Mouse (Mus musculus): Measurements from ENCODE around the gene Sec31b. TPM values are rescaled to one million over a fixed set of nuclear protein-coding genes. Genes with fewer than 3 reads are reported as not detected.
A peak's percentile ranks its signal among the peaks of the same experiment; 100 is the strongest.

The Sec31b gene
- polyA plus RNA-seq, 1 experiment from 2014 or later, result 0.36 TPM

DNA sequence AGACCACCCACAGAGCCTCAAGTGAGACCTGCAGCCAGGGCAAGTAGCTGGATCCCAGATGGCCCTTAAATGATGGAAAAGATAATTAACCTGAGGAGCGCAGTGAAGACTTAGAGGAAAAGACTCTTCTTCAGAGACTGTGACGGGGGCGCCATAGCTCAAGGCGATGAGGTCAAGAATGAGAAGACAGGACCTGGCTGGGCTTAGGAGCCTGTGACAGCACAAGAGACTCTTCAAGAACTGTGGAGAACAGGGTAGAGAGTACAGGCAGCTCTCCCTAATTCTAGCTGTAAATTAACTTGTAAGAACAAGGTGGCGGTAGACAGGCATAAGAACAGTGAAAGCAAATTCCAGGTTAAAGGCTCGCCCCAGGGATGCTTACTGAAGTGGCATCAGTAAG is 43.7 kb downstream of the Sec31b start:
- H3K36me3 ChIP-seq (replicated peaks), result no peaks in the 10 kb centered on the region
- no peak for ATAC-seq (ENCODE audit: low FRiP score)
- H3K9me3 ChIP-seq, result no peaks in the 10 kb centered on the region
- peaks cover 97% of the 10 kb centered on the region for H3K27me3 ChIP-seq
- peaks cover 4% of the 10 kb centered on the region for H3K4me1 ChIP-seq
- no peak overlapping the region for H3K9ac ChIP-seq
- 81% methylated on average over 6 of the region's 6 CpGs for WGBS
- no peak overlapping the region for H3K4me3 ChIP-seq (replicated peaks)
- no peak overlapping the region; the same call in 1 of the 2 replicates for H3K4me2 ChIP-seq
- H3K27ac ChIP-seq, result no peak overlapping the region

GRCm38 (mm10) chr19:44500240-44500639 is 45.4 kb downstream of the Sec31b start:
- WGBS, result 27% methylated on average over 5 of the region's 5 CpGs
- Histone ChIP-seq H3K4me3 (replicated peaks) (no peak overlapping the region), H3K27ac (no peak overlapping the region)

GRCm38 (mm10) chr19:44498936-44499335 is 46.7 kb downstream of the Sec31b start:
- no peaks in the 10 kb centered on the region for H3K9me3 ChIP-seq
- peak overlapping the region; percentile 19; the same call in 1 of the 2 replicates for H3K4me2 ChIP-seq
- H3K36me3 ChIP-seq (replicated peaks), result no peaks in the 10 kb centered on the region
- H3K4me3 ChIP-seq (replicated peaks), result 0 out of 2 replicates have a peak overlapping the region, but pooled peaks have one; percentile 2
- no peak overlapping the region for H3K9ac ChIP-seq
- H3K27ac ChIP-seq, result no peak overlapping the region
- WGBS, result 56% methylated on average over 6 of the region's 6 CpGs
- peaks cover 8% of the 10 kb centered on the region for H3K4me1 ChIP-seq
- peaks cover 99% of the 10 kb centered on the region for H3K27me3 ChIP-seq
- no peak for ATAC-seq (ENCODE audit: low FRiP score)

More at GRCm38 (mm10) chr19:44500240-44500639, 45.4 kb downstream of the Sec31b start:
- ATAC-seq (ENCODE audit: low FRiP score), result no peak
- Histone ChIP-seq H3K4me1 (peaks cover 8% of the 10 kb centered on the region), H3K9ac (no peak overlapping the region), H3K9me3 (no peaks in the 10 kb centered on the region), H3K4me2 (no peak overlapping the region), H3K36me3 (replicated peaks) (no peaks in the 10 kb centered on the region), H3K27me3 (peaks cover 99% of the 10 kb centered on the region)

DNA sequence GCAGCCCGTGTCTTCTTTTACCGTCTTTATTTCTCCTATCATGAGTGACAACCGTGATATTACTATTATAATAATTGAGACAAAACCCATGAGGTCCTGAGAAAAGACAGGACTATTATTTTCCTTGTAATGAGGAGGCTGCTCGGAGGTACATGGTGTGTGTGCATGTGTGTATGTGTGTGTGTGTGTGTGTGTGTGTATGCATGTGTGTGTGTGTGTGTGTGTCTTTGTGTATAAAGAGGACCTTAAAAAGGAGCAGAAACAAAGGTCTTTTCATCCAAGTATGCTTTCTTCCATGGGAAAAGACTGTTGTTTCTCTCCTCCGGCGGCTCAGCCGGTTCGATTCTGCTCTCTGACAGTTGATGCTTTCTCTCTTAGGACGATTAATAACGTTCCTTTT is 48.7 kb downstream of the Sec31b start:
- Histone ChIP-seq H3K9ac (no peak overlapping the region; the same call in 1 of the 2 replicates), H3K36me3 (replicated peaks) (no peaks in the 10 kb centered on the region), H3K4me1 (peaks cover 14% of the 10 kb centered on the region), H3K9me3 (no peaks in the 10 kb centered on the region), H3K27me3 (peaks cover 99% of the 10 kb centered on the region), H3K27ac (no peak overlapping the region), H3K4me3 (replicated peaks) (peak overlapping the region; percentile 29), H3K4me2 (peak overlapping the region; percentile 37)
- no peak for ATAC-seq (ENCODE audit: low FRiP score)
- WGBS, result 52% methylated on average over 10 of the region's 10 CpGs

DNA sequence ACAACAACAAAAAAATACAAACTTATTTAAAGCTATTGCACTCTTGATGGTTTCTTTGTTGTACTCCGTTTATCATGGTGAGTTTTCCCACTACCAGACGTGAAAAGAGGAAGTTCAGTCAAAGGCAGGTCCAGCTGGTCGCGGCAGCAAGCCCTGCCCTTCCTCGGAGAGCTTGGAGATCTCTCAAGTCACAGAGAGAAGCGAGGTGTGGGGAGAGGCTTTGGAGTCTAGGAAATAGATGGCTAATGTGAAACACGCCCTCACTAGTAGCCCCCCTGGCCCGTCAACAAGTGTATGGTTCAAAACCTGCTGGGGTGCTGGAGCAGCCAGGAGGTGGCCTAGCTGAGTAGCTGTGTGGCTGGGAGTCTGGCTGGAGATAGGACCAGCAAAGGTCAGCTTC is 49.2 kb downstream of the Sec31b start:
- H3K4me2 ChIP-seq, result peak overlapping the region; percentile 37
- no peaks in the 10 kb centered on the region for H3K9me3 ChIP-seq
- 43% methylated on average over 8 of the region's 8 CpGs for WGBS
- peak overlapping the region; percentile 42; the same call in 1 of the 2 replicates for H3K9ac ChIP-seq
- H3K4me1 ChIP-seq, result peaks cover 14% of the 10 kb centered on the region
- peak overlapping the region; percentile 29 for H3K4me3 ChIP-seq (replicated peaks)
- H3K36me3 ChIP-seq (replicated peaks), result no peaks in the 10 kb centered on the region
- peaks cover 99% of the 10 kb centered on the region for H3K27me3 ChIP-seq
- no peak for ATAC-seq (ENCODE audit: low FRiP score)
- no peak overlapping the region for H3K27ac ChIP-seq

DNA sequence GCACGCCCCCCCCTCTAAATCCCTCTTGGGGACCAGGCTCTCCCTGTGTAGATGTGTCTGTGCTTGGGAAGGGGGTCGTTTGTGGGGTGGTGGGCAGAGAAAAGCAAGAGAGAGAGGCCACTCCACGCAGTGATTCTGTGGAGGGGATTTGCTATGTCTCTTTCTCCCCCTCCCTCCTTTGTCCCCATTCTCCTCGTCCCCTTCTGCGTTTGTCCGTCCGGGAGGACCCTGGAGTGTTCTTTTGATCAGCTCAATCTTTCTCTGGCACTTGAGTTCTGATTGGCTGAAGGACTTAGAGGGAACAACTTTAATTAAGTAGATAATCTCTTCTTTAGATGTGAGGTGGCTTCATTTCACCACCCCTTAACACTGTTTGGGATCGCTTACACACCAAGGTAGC is 52.5 kb downstream of the Sec31b start, which contains the start of gene Wnt8b:
Wnt8b (plus strand) TSS at position 345 of the 400 bp plus-strand sequence.
- peak within 1 kb of the TSS; percentile 29 for H3K4me3 ChIP-seq (replicated peaks)
- ATAC-seq (ENCODE audit: low FRiP score), result no peak

GRCm38 (mm10) chr19:44487266-44487665 is 58.4 kb downstream of the Sec31b start:
- Histone ChIP-seq H3K9ac (no peak overlapping the region), H3K4me2 (no peak overlapping the region), H3K4me1 (no peaks in the 10 kb centered on the region), H3K4me3 (replicated peaks) (no peak overlapping the region), H3K27ac (no peak overlapping the region), H3K27me3 (peaks cover 41% of the 10 kb centered on the region), H3K36me3 (replicated peaks) (no peaks in the 10 kb centered on the region), H3K9me3 (no peaks in the 10 kb centered on the region)
- 13% methylated on average over 8 of the region's 8 CpGs for WGBS
- ATAC-seq (ENCODE audit: low FRiP score), result no peak

More for the DNA sequence above, 52.5 kb downstream of the Sec31b start, which contains the start of gene Wnt8b:
- Histone ChIP-seq H3K4me1 (peaks cover 10% of the 10 kb centered on the region), H3K36me3 (replicated peaks) (no peaks in the 10 kb centered on the region), H3K27ac (peak within 1 kb of the TSS; percentile 79), H3K27me3 (peaks cover 91% of the 10 kb centered on the region), H3K9ac (peak within 1 kb of the TSS; percentile 39), H3K4me2 (peak within 1 kb of the TSS; percentile 37), H3K9me3 (no peaks in the 10 kb centered on the region)
- WGBS, result under 1% methylated on average over 8 of the region's 8 CpGs

GRCm38 (mm10) chr19:44476541-44476940 is 69.1 kb downstream of the Sec31b start:
- Histone ChIP-seq H3K9ac (no peak overlapping the region), H3K27me3 (peaks cover 24% of the 10 kb centered on the region)
- WGBS, result 57% methylated on average over 3 of the region's 3 CpGs

GRCm38 (mm10) chr19:44475268-44475667 is 70.4 kb downstream of the Sec31b start:
- WGBS, result 89% methylated on average over 6 of the region's 6 CpGs
- no peak for ATAC-seq (ENCODE audit: low FRiP score)
- no peaks in the 10 kb centered on the region for H3K36me3 ChIP-seq (replicated peaks)
- no peak overlapping the region for H3K27ac ChIP-seq
- H3K9ac ChIP-seq, result no peak overlapping the region
- no peak overlapping the region for H3K4me3 ChIP-seq (replicated peaks)
- H3K4me1 ChIP-seq, result 0 out of 2 replicates have a peak, but pooled peaks cover 3% of the 10 kb centered on the region
- H3K9me3 ChIP-seq, result no peaks in the 10 kb centered on the region
- H3K27me3 ChIP-seq, result peaks cover 24% of the 10 kb centered on the region
- no peak overlapping the region for H3K4me2 ChIP-seq

More at GRCm38 (mm10) chr19:44476541-44476940, 69.1 kb downstream of the Sec31b start:
- Histone ChIP-seq H3K4me3 (replicated peaks) (no peak overlapping the region), H3K4me1 (0 out of 2 replicates have a peak, but pooled peaks cover 3% of the 10 kb centered on the region), H3K36me3 (replicated peaks) (no peaks in the 10 kb centered on the region), H3K4me2 (no peak overlapping the region), H3K27ac (no peak overlapping the region), H3K9me3 (no peaks in the 10 kb centered on the region)
- ATAC-seq (ENCODE audit: low FRiP score), result no peak

GRCm38 (mm10) chr19:44474158-44474557 is 71.5 kb downstream of the Sec31b start:
- WGBS, result 1% methylated on average over 10 of the region's 10 CpGs
- H3K27ac ChIP-seq, result no peak overlapping the region

More at GRCm38 (mm10) chr19:44474158-44474557, 71.5 kb downstream of the Sec31b start:
- Histone ChIP-seq H3K27me3 (peaks cover 24% of the 10 kb centered on the region), H3K9ac (no peak overlapping the region), H3K4me3 (replicated peaks) (no peak overlapping the region), H3K4me1 (0 out of 2 replicates have a peak, but pooled peaks cover 3% of the 10 kb centered on the region), H3K9me3 (no peaks in the 10 kb centered on the region), H3K36me3 (replicated peaks) (no peaks in the 10 kb centered on the region), H3K4me2 (no peak overlapping the region)
- no peak for ATAC-seq (ENCODE audit: low FRiP score)

Other genes starting within 250 kb of the Sec31b start
- 0.15 and 0.29 TPM in 2 replicates for gene Scd4, start 212.8 kb downstream of the Sec31b start, polyA plus RNA-seq (2016; fragmentation: Nextera tagmentation; extraction: Ambion mirVana)
- 10.6 and 10.8 TPM in 2 replicates for gene Scd1, start 138.0 kb downstream of the Sec31b start, polyA plus RNA-seq (2016; fragmentation: Nextera tagmentation; extraction: Ambion mirVana)
- gene Wnt8b, start 52.4 kb downstream of the Sec31b start, polyA plus RNA-seq (2016; fragmentation: Nextera tagmentation; extraction: Ambion mirVana), result 24.4 and 36.8 TPM in 2 replicates
- gene Gm20538, start 7.0 kb upstream of the Sec31b start, polyA plus RNA-seq (2016; fragmentation: Nextera tagmentation; extraction: Ambion mirVana), result not detected in 2 replicates
- 378 and 384 TPM in 2 replicates for gene Ndufb8, start 9.6 kb upstream of the Sec31b start, polyA plus RNA-seq (2016; fragmentation: Nextera tagmentation; extraction: Ambion mirVana)
- gene Hif1an, start 17.0 kb upstream of the Sec31b start, polyA plus RNA-seq (2016; fragmentation: Nextera tagmentation; extraction: Ambion mirVana), result 46.5 and 48.9 TPM in 2 replicates
- 0.08 and 0.19 TPM in 2 replicates for gene Pax2, start 210.2 kb upstream of the Sec31b start, polyA plus RNA-seq (2016; fragmentation: Nextera tagmentation; extraction: Ambion mirVana)

Data from forebrain, embryonic 12.5 days (tissue).